Mouse (Mus musculus) fibroblast of lung, adult 2 months (primary cell): Measurements from ENCODE around the gene Tfap4.
"Not testable (repeated sequence)": the region's sequence is repeated elsewhere in the genome, so short reads cannot be mapped to it uniquely, and the experiment has no call there.

Source experiments
- DNase-seq: peaks from one replicate; pipeline ENCODE4 v3.0.0-alpha.2; 2011; ENCODE audit warnings: low read depth

The Tfap4 gene

DNA sequence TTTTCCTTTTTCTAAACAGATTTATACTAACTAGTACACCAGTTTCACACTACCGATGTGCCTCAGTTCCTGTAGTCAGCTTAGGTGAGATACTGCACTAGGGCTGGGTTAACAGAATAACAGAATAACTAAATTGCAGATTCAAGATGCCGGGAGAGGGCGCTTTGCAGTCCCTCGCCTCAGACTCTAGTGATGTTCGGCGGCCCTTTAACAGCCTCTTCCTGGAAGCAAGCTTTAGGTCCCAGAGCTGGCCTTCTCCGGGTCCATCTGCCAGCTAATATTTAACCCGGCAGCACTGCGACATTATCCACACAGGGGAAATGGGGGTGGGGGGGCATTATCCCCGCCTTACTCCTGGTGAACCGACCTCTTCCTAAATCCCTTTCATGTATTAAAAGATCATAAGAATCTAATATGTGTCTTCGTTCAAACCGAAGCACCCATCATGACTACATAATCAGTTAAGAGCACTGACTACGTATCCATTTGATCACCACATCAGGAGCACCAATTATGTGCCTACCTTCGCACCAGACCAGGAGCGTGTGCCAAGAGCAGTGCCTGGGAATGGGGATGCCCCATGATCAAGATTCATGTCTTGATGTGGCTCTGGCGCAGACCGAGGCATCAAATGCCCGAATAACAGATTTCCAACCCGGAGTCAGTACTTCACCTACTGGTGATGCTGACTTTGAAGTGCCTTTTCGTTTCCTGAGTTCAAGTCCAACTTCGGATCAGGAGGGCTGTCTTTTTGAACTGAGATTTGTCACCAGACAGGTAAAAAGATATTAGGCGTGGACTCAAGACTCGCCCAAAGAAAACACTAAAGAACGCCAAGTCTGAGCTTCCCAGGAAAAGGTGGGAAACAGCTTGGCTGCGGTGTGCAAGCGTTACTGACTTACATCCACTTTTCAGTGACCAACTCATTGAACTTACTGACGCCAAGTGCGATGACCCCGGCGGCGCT, 33.5 kb upstream of the Tfap4 start:
- no peak for DNase-seq

DNA sequence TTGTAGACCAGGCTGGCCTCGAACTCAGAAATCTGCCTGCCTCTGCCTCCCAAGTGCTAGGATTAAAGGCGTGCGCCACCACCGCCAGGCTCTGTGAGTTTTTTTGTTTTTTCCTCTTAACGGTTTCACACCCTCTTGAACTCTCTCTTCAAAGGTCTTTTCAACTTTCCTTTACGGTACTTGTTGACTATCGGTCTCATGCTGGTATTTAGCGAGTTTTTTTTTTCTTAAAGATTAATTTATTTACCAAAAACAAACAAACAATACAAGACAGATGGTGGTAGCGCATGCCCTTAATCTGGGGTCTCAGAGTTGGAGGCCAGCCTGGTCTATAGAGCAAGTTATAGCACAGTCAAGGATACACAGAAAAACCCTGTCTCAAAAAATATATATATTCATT, 30.6 kb upstream of the Tfap4 start:
- no peak for DNase-seq

DNA sequence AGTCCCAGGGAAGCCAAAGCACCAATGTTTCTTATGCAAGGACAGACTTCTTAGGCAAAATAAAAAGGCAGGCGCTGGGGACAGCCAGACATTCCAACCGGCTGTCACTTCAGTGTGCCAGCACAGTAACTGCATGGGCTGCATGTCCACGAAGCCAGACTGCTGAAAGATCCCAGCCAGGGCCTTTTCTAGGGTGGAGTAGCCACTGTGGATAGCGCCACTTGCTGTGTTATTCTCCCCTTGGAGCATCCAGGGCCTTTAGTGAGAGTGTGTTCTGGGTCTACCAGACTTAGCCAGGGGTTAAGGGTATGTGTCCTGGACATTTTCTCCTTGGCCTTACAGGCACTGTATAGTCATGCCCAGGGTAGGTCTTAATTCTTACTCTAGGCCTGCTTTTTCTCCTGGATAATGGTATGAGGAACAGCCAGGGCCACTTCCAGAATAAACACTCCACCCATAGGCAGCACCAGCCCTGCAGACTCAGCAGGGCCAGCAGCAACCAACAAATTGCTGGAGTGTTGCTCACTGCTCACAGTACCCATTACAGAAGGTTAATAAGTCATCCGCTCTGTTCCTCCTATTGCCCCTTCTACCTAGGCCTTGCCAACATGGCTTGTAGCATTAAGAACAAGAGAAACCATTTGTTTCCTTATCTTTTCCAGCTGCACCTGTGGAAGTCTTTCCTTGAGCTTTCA, 28.0 kb upstream of the Tfap4 start:
- no peak for DNase-seq

DNA sequence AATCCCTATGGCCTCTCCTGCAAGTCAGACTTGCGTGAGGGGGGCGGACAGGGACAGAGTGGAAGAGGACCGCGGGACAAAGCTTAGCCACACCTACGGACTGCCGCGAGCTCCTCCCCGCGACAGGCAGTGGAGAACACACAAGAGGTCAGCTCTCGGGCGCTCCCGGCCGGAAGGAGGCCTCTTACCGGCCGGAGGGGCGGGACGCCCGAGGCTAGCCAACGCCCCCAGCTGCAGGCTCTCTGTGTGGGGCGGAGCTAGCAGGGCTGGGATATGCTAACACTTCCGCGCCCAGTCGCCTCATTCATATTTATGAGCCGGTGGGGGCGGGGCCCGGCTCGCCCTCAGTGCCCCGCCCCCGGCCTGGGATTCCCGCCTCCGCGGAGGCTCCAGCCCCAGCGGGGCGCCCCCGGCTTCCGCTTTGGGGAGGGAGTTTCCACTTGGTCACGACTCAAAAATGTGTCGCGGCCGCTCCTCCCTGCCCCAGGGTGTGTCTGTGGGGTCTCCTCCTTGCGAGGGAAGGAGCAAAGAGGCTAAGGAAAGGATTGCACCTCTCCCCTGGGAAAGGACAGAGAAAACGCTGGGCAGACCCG, 27.0 kb upstream of the Tfap4 start:
- peak; percentile 93 for DNase-seq

DNA sequence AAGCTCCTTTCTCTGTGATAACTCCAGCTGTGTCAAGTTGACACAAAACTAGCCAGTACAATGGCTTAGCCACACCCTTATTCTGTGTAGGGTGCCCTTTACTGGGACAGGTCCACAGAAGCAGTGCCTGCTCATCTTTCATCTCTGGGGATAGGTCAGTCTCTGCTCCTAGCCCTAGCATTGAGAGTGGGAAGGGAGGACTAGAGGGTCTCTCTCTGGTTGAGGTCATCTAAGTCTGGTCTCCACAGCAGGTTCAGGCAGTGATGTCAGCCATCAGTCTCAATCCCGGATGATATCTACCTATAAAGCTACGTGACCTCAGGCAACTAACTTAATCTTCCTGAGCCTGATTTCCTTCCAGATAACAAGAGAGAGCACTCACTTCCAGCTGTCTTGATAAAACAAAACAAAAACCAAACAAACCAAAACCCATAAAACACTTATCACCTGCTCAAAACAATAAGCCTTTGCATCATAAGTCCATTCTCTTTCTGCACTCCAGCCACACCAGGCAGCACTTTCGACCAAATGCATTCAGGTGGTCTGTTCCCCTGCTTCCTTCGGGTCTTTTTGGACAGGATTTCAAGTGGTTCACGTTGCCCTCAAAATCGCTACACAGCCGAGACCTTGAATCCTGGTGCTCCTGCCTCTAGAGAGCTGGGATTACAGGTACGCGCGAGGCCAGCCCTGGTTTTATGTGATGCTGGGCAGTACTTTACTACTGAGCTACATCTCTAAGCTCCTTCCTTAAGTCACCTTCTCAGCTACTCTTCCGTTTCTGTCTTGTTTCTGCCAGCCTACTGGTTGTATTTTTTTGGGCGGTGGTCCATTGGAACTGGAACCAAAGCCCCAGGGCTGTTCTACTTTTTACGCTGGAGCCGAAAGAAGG, 26.2 kb upstream of the Tfap4 start:
- DNase-seq, result no peak

DNA sequence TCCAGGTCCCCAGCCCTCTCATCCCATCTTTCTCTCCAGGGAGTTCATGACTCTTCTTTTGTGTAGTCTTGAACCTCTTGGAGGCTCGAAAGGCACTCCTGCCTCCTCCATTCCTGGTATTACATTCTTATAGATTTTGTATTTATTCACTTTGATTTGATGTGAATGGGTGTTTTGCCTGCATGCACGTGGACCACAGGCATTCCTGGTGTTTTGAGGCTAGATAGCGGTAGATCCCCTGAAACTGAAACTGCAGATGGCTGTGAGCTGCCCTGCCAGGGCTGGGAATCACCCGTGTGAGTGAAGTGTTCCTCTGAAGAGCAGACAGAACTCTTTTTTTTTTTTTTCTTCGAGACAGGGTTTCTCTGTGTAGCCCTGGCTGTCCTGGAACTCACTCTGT, 24.8 kb upstream of the Tfap4 start:
- DNase-seq, result no peak

DNA sequence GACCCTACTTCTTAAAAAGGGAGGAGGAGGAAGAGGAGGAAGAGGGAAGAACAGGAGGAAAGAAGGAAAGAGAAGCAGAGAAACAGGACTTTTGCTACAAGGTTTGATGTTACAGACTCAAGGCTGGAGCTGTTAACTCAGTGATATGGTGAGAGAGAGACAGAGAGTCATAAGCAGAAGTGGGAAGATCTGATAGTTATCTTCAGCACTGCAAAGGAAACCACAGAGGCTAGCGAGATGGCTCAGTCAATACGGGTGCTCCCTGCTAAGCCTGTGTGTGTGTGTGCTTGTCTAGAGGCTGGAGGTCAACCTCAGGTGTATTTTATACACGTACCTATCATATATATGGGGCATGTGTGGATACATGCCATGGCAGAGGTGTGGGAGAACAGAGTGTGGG, 24.2 kb upstream of the Tfap4 start:
- DNase-seq, result no peak

DNA sequence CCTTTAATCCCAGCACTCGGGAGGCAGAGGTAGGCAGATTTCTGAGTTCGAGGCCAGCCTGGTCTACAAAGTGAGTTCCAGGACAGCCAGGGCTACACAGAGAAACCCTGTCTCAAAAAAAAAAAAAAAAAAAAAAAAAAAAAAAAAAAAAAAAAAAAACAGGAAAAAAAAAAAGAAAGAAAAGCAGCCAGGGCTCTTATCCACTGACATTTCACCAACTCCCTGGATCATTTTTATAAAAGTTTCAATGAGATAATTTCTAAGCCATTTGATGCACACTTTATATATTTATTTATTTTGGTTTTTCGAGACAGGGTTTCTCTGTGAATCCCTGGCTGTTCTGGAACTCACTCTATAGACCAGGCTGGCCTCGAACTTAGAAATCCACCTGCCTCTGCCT, 21.5 kb upstream of the Tfap4 start:
- DNase-seq, result not testable (repeated sequence)

DNA sequence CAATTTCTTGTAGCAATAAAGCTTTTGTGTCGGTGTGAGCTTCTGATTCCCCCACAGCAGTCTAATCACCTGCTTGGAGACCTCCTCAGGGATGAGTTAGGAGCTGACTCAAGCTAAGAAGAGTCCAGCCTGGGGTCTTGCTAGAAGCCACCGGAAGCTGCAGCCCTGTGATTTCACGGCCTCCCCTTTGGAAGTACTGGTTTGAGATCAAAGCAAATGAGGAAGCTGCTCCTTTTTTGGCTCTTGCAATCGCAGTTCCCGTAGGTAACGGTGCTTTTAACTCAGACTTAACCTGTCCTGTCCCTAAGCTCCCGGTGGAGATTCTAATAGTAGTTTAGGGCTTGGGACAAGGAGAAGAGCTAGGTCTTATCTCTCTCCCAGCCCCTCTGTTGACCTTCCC, 19.0 kb upstream of the Tfap4 start:
- DNase-seq, result no peak

DNA sequence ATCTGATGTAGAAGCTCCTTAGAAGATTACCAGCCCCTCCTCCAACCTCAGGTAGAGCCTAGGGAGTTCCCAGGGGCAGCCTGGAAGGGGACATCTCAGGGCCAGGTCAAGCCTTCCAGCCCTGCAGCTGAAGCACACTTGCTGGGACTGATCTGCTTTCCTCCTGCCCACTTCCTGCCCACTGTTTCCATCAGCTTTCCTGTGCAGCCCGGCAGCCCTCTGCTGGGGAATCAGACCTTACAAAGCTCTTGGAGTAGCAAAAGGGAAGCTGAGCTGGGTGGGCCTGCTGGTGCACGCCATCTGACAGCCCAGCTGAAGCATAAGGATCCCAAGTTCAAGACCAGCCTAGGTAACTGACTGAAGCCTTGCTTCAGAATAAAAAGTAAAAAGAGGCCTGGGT, 17.2 kb upstream of the Tfap4 start:
- no peak for DNase-seq

DNA sequence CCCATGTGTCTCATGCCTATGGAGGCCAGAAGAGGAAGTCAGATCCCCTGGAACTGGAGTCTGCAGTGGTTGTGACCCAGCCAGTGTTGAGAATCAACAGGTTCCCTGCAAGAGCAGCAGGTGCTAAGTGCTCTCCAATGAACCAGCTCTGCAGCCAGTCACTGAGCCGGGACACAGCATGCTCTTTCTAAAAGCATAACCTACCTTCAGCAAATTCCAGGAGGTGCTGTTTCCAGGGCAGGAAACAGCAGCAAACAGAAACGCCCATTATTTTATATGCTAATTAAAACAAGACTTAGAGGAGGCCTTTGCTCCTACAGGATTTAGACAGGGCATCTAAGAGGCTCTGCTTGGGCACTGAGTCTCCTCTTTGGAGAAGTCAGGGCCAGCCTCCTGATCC, 16.4 kb upstream of the Tfap4 start:
- no peak for DNase-seq

DNA sequence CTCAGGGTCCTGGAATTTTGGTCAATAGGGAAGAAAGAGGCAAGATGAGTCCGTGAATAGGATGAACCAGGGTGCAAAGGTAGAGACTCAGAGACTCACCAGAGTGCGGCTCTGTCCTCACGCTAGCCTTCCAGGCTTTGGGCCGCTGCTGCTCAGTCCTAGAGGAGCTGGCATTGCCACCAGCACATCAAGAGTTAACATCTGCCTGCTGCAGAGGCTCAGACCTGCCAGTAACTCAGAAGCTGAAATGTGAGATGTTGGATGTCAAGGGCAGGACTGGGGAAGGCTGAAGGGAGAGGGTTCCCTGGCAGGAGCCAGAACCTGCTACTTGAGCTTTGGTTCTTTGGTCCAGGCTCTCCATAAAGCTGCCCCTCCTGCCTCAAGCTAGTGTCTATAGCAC, 11.1 kb upstream of the Tfap4 start:
- DNase-seq, result no peak

DNA sequence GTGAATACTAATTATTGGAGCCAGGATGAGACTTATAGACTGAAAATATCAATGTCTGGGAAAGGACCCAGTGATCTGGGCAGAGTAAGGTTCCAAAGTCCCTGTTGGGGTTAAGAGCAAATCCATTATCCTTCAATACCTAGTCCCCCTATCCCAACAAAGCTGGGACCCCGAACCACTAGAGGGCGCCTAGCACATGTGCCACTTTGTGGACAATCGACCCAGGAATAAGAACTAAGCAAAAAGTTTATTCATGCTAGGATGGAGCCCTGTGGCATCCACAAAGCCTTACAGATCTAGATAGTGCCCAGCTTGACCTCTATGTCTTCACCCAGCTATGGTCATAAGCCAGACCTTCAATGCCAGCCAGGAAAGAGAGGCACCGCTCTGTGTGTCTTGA, 8.3 kb upstream of the Tfap4 start:
- DNase-seq, result no peak

DNA sequence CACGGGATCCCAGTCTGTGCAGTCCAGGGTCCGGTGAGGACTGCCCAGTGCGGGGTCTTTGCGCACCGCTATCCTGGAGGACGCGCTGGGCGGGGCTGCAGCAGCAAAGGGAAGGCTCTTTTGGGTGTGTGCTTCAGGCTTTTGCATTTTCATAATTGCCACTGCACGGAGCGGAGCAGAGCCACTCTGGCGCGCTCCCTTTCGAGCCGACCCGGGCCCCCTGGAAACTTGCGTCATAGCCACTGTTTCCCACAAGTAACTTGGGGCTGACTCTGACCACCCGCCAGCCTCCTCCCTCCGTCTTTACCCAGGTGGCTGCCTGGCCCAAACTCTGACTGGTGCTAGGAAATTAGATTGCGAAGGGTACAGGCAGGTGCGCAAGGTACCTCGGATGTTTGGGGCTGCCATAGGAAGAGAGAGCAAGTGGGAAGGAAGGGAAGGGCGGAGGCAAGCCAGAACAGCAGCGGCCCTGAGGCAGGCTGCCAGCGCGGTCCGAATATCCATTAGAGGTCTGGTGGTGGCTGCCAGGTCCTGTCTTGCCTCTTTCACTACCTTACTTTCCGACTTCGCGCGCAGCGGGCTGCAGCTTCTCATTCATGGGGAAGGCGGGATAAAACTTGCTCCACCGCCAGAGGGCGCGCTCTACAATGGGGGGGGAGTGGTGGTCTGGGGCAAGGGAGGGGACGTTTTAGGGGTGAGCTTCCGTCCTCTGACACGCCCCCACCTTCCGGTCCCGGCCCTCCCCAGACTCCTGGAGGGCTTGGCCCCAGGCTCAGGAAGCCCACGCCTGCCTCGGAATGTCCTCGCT, 695 bp upstream of the Tfap4 start:
- no peak for DNase-seq

DNA sequence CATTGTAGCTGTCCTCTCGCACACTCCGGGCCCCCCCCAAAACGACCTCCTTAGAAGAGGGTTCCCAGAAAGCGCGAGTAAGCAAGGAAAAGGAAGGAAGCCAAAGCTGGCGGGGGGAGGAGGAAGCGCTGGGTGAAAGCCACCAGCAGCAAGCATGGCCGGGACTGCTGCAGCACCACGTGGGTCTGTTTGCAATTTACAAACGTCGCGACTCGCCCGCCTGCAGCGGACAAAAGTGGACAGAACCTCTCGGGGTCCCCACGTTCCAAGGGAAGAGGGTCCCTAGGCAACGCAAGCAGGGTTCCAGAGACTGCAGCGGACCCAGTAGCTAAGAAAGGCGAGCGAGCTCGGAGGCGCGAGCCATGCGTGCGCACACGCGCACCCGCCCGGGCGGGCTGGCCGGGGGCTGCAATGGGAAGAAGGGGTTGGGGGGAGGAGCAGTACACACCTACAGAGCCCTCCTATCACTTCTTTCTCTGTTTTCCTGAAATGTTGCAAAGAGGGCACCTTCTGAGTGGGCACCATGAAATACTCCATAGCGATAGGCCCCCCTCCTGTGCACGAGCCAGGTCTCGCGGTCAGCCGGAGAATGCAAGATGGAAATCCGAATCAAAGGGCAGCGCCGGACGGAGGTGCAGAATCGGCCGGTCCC, 548 bp downstream of the Tfap4 start:
- DNase-seq, result no peak

DNA sequence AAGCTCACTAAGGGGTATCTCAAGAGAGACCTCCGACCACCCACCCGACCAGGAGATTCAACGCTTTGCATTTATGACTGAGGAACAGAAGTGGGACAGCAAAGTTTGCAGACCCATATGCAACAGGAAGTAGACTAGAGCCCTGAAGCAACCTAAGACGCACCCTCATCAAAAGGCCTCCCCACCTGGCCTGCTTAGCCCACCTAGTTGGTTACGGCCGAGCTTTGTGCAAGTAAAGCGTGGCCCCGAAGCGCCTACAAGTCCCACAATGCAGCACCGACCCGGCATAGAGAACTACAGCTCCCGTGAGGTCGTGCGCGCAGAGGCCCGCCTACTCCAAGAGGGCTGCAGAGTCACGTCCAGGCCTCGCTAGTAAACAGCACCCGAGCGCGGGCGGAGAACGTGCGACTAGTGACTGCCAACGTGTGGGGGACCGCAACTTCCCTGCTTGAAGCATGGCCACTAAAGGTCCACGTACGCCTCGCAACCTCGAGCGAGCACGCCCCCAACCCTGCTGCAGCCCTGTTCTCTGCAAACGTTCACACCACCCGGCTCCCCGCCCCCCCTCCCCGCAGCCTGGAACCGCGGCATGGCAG, 1.2 kb downstream of the Tfap4 start:
- peak; percentile 68 for DNase-seq

DNA sequence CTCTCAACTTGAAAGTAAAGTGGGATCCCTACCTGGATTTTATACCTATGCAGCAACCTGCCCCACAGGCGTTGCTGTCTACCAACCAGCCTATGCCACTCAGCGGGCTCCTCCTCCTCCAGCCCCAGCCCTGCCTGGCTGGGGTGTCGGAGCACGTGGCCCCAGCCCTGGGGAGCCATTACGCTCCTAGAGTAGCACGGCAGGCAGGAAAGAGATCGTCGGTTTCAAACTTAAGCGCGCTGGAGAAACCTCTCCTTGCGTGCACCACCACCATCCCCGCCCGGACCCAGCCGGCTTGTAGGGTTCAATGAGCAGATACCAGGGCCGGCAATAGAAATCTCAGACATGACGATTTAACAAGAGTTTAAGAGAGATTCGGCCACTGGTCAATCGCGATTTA, 1.7 kb downstream of the Tfap4 start:
- no peak for DNase-seq

DNA sequence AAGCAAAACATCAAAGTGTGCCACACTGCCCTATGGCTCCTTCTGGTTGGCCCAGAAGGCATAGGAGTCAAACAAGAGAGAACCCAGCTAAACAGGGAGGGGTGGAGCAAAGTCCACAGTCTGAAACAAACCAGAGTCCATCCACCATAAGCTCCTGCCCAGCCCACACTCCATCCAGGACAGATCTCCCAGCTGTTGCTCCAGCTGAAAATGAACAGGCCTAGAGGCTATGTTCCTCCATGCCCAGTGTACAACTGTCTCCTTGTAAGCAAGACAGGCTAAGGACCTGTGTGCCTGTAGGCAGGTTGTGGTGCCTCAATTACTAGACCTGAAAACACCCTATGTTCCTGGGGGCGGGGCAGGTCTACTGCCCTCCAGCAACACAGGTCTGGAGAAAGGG, 2.6 kb downstream of the Tfap4 start:
- no peak for DNase-seq

DNA sequence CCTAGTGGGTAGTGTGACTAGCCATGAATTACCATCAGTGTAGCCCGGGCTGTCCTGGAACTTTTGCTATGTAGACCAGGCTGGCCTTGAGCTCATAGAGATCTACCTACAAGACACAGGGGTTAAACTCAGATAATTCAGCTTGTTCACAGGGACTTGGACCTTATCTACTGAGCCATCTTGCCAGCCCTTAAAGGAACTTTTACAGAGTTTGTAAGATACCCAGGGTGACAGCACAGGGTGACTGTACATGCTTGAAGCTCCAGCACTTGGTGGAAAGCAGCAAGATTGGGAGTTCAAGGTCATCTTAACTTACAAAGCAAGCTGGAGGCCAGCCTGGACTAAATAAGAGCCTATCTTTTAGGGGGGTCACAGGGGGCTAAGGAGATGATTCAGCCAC, 4.1 kb downstream of the Tfap4 start:
- DNase-seq, result no peak

DNA sequence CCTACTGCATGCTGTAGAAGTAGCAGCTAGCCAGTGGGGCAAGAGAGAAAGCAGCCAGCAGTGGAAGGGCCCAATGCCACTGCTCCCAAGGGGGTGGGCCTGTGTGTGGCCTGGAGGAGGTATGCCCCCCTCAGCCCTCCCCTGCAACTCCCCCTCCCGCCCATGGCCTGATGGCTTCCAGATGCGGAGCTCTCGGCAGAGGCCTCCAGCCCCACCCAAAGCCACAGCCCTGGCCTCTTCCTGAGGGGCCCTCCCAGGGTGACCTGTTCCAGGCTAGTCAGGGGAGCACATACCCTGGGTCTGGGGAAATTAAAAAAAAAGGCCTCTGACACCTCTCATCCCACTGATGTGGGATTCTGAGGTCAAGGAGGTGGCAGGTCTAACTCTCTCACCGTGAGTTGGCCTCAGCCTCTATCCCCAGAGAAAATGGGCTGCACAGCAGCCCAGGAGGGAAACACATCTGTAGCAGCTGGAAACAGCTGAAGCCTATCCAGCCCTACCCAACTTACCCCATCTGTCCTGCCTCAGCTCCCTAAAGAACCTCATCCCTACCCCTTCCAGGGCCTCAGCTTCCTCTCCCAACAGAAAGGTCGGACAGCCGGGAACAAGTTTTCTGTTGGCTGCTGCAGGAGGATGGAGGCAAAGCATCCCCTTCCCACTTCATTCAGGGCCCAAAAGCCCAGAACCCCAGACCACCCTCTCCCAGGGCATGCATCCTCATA, 6.7 kb downstream of the Tfap4 start:
- DNase-seq, result no peak
